Mouse (Mus musculus): Measurements from ENCODE around the gene Zcchc9.

The Zcchc9 gene

DNA sequence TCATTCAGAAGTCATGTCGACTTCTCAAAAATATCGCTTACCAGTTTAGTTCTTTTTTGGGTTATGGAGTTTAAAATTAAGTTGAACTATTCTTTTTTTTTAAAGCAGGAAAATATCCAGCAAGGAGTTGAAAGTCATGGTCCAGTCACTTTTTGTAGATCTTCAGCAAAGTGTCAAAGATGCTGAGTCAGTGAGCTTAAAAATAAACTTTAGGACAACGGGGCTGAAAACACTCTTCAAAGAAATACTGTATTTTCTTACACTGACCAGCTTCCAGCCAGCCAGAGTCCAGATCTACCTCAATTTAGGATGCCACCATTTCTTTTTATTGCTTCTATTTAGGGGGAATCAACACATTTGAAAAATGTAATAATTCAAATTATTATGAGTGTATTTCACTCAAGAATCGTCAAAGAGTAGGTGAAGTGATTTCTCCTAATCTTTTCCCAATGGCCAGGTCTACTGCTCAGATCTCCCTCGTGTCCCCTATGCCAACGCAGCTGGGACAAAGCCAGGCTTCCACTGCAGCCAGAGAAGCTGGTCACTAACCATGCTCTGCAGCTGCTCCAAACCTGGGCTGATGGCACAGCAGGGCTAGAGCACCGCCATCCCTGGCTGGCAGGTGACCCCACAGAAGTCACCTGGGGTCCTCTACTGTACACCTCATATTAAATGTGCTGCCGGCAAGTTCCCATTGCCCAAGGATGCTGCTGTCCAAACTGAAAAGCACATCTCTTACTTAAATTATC is 47.0 kb downstream of the Zcchc9 start:
- DNase-seq, result no peak

DNA sequence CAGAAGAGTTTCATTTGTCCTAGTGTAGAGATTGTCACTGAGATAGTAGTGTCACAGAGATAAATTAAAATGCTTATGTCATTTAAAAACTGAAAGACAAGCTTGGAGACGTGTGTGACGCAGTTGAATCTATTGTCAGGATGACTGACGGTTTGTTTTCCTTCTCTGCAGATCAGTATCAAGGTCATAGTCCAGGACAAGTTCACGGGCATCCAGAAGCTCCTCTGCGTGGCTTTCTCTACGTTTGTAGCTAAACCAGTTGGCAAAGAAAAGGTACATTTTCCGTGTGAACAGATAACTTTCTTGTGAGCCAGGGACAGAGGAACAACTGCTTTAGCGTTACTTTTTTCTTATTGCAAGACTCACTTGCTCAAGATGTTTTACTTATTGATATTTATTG is 47.7 kb downstream of the Zcchc9 start:
- no peak for DNase-seq

DNA sequence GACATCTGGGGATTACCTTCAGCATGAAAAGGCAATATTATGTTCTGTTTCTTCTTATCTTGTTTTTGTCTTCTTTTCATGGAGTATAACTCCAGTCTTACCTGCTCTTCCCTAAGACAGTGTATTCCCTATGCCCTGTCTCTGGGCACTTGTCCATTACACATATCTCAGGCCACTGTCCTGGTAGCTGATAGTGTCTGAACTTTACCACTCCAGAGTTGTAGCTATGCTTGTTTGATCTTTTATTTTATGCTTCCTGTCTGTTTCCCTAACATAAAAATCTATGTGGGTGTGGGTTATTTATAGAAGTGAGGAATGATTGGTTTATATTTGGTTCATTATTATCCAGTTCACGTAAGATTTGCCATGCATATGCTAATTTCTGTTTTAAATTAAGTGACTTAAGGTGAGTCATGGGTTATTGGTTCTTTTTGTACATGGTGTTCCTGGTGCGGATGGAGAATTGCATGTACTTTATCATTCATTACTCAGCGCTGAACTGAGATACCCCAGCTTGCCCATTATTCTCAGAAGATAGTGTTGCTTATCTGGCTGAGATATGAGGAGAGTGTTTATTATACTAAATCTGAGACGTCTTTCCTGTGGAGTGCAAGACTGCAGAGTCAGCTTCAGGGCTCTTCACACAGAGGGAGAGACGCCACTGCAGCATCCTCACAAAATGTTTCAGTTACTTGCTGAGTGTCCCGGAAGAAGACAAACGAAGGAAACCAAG is 49.0 kb downstream of the Zcchc9 start:
- no peak for DNase-seq

DNA sequence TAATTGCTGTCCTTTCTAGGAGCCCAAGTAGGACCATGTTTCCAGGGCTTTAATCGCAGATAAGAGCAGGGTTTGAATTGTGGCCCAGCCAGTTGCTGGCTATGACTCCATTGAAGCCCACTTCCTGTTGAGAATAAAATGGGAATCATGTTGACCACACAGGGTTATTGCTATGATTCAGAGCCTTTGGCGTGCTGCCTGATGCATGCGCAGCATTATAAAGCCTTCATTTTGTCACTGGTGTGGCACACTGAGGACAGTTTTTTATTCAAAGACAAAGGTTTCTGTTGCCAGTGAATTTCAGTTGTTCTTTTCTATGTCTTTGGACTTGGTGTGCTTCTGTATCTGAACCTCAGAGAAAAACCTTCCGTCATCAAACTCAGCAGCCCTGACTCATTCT is 51.3 kb downstream of the Zcchc9 start:
- DNase-seq, result no peak

DNA sequence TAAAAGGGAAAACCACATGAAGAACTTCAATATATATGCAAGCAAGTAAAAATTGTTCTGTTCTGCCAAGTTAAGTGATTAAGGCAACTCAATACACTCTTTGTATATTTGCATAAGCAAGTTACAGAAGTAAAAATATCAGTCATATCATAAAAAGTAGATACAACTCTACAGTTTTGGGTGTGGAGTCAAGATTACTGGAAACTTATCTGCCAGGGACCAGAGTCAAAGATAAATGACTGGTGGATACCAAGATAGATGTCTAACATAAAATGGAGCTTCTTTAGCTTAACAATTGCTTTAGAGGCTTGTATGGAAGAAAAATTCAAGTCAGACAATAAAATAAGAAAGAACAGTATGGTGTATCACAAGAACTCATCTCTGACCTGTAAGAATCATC is 52.7 kb downstream of the Zcchc9 start:
- no peak for DNase-seq

DNA sequence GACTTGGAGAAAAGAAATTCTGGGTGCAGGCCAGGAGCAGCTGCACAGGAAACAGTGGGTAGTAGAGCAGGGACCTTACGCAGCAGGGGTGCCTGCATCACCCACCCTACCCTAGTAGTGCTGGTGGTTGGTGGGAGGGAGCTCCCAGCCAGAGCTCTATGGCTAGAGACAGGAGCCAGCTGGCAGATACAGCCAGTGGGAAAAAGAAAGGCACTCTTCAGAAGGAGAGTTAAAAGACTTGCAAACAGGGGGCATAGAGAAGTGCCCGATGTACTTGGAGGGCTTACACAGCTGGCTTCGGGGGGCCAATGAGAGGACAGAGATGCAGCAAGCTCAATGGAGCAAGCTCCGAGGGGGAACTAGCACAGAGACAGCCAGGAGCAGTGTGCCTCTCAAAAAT is 53.8 kb downstream of the Zcchc9 start:
- DNase-seq, result no peak

DNA sequence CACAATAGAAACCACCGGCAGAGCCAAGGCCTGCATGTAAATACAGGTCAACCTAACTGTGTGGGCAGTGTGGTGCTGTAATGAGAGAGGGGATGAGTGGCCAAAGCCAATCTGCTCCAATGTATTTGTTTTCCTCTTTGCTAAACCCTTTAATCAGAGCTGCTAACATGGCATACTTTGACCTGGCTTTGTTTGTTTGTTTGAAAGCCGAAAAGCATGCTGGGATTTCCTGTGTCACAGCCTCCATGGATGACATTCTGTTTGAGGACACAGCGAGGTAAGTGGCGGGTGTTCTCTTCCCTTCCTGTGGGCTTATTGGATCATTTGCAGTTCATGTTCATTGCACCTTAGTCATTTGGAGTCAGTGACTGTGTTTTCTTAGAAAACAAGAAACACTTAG is 57.5 kb downstream of the Zcchc9 start:
- no peak for DNase-seq

DNA sequence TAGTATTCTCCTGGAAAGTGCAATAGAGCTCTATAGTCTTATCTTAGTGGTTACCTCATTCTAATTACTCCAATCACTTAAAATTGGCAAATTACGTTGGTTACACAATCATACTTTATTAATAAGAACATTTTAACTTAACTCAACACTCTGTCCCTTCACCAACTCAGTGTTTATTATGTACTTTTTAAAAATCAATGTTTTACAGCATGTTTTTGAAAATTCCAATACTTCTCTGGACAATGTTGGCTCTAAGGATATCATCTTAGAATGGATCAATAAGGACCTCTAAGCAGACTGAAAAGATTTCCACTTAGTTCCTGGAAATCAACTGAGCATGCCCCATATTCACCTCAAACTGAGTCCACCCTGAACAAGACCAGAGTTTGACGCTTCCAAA is 59.1 kb downstream of the Zcchc9 start:
- no peak for DNase-seq
